Mouse (Mus musculus): ENCODE measurements at regions not wholly inside any gene's neighbourhood (a gene's known extent, or its start where the extent isn't known, plus 50 kb on each side); places are given as distances from the start of the nearest gene placed in this dataset.

DNA sequence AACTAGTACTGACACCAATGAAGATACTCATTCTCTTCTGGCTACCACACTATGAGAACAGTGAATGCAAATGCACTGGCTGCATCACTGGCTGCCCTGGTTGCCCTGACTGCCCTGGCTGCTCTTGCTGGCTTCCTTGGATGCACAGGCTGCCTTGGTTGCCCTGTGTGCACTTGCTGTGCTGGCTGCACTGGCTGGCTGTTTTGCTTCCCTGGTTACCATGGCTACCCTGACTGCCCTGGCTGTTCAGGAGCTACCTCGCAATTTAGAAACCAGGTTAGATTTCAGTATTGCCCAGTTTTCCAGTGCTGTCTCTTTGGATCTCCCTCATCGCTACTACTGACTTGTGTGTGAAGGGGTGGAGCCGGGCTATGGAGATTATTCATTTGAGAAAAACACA is 175.7 kb downstream of the Fat4 start:
- DNase-seq: no peak

- no peak for DNase-seq
These were observed 178.7 kb downstream of the Fat4 start for GRCm38 (mm10) chr3:39065457-39065856.

- DNase-seq: no peak
These were observed 182.3 kb downstream of the Fat4 start for GRCm38 (mm10) chr3:39069011-39069410.

DNA sequence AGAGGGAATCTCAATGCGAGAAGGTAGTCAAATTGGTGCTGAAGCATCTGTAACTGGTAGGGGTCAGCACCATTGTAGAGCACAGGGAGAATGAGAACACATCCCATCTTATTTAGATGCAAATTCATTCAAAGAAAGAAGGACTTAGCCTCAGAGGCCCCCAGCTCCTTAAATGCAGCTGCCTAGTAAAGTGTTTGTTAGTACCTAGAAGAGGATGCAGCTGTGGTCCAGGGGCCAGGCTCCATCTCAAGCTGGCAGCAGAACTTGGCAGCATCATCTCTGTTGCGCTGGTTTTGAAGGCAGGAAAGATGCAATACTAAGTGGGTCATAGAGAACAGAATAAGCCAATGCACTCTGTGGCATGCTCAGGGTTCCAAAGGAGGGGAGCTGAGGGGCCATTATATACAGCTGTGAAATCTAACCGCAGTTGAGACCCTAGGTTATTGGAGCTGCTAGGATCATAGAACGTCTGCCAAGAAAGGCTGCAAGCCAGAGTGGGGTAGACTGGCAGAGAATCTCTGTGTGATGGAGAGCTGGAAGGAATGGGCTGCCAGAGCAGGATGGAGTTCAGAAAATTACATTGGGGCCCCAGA is 196.0 kb downstream of the Fat4 start:
- no peak for DNase-seq

GRCm38 (mm10) chr3:39088948-39089347 is 202.2 kb downstream of the Fat4 start:
- no peak for DNase-seq

DNA sequence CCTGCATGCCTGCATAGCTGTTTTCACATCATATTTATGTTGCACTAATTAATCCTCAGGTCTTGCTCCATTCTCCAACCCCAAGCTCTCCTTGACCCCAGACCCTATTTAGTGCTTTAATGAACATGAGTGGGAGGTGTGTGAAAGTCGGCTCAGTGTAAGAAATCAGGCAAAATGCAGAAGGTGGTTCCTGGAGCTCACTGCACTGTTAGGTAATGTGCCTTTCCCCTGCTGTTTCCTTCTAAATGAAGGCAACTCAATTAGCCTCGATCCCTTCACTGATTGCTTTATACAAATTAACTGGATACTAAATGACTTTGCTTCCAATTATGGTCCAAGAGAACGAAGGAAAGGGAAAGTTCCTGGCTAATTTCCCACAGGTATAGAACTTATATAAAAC is 215.6 kb downstream of the Fat4 start:
- DNase-seq: no peak

GRCm38 (mm10) chr3:39109756-39110392 is 223.1 kb downstream of the Fat4 start:
- no peak for DNase-seq

DNA sequence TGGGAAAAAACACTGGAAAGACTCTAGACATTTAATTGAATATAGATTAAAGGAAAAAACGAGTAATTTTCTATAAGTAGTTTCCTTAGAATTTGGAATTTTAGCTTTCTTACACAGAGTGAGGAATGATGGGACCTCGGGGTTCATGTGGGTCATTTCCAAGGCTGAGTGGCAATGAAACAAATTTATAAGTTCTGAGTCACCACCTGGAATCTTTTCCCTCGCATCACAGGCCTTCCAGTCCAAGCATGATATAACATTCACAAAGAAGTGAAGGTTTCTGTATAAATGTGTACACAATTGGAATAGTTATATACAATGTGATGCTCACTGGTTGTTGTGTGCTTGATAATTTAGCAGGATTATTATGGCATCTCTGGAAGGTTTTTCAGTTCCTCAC is 227.3 kb downstream of the Fat4 start:
- no peak for DNase-seq

GRCm38 (mm10) chr3:39114826-39115225 is 228.1 kb downstream of the Fat4 start:
- no peak for DNase-seq

DNA sequence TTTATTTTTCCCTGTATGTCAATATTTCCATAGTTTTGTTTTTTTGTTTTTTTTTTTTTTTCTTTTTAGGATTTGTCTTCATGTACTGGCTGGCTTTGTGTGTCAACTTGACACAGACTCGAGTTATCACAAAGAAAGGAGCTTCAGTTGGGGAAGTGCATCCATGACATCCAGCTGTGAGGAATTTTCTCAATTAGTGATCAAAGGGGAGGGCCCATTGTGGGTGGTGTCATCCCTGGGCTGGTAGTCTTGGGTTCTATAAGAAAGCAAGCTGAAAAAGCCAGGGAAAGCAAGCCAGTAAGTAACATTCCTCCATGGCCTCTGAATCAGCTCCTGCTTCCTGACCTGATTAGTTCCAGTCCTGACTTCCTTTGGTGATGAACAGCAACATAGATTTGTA is 228.7 kb downstream of the Fat4 start:
- no peak for DNase-seq

DNA sequence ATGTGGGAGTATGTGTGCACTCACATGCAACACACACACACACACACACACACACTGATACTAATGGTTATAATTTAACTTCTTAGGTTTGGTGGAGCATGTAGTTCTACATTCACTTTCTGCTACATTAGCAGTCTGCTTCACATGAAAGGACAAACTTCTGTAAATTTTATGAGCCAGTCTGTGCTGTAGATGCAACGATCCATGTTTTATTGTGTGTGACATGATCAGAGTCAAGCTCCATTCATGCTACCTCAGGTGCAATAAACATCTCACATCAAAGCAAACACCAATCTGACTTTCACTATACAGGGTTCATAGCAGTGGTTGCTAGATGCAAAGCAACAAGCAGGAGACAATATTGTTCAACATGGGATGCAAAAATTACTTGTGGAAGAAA is 235.5 kb downstream of the Fat4 start:
- DNase-seq: no peak

GRCm38 (mm10) chr3:39130532-39130931 is 243.8 kb downstream of the Fat4 start:
- no peak for DNase-seq

- no peak for DNase-seq
These were observed 278.4 kb downstream of the Fat4 start for GRCm38 (mm10) chr3:39165006-39165667.

GRCm38 (mm10) chr3:39182646-39183045 is 295.9 kb downstream of the Fat4 start:
- DNase-seq: peak; percentile 6 to 12

GRCm38 (mm10) chr3:39195102-39195501 is 308.4 kb downstream of the Fat4 start:
- DNase-seq: no peak

DNA sequence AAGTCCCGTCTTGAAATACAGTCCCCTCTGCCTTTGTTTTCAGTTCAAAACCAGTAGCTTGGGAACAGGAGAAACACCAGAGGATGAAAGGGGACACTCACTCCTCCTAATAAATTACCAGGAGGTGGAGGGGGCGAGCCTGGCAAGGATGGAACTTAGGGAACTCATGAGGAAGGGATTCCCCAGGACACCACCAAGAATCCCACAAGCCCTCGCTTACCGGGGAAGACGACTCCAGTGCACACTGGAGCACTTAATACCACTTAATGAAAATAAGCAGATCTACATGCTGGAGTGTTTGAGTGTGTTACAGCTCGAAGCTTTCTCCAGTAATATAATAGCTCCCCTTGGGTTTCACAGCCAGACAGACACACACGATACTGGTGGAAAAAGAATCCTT is 315.9 kb downstream of the Fat4 start:
- DNase-seq: no peak

DNA sequence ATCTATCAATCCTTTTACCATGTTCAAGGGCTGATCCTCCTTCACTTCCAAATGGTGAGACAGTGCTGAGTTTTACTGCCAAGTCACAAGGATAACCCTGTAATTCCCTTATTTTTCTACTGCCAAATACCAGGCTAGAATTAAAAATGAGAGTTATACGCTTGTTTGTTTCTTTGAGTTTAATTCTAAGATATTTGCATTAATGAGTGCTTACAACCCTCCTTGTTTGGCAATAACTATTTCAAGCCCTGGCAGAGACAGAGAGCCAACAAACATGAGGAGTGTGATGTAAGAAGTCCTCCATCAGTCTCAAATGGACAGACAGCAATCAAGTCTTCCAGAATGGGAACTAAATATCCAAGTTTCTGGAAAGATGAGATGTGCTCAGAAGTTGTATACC is 321.9 kb downstream of the Fat4 start:
- DNase-seq: no peak

GRCm38 (mm10) chr3:39209382-39210165 is 322.8 kb downstream of the Fat4 start:
- no peak for DNase-seq

DNA sequence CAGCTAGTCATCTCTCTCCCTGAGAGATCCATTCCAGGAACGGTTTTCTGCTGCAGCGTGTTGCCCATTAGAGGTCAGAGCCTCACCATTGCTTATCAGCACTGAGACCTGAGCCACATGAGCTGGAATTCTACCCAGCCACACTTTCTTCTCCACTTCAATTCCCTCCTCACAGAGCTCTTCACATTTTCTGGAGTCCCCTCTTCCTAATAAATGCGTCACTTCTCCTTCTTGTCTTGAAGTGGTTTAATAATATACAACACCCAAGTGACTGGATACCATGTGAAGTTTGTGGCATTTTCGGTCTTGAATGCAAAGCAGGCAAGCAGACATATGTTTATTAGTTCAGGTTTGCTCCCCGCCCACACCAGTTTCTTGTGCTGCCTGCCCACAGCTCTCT is 324.9 kb downstream of the Fat4 start:
- DNase-seq: no peak

GRCm38 (mm10) chr3:39220011-39220706 is 333.4 kb downstream of the Fat4 start:
- peak; percentile 63 to 85 for DNase-seq

GRCm38 (mm10) chr3:39220707-39221034 is 333.9 kb downstream of the Fat4 start:
- DNase-seq: peak; percentile 26 to 64

- DNase-seq: no peak
These were observed 335.3 kb downstream of the Fat4 start for GRCm38 (mm10) chr3:39222059-39222458.

- DNase-seq: no peak
These were observed 348.2 kb downstream of the Fat4 start for GRCm38 (mm10) chr3:39234921-39235320.

Measured in heart, adult 18-20 months (tissue).